Mouse (Mus musculus) bone marrow macrophage, adult 2 months (primary cell): Measurements from ENCODE around the gene Ffar3. TPM values are rescaled to one million over a fixed set of nuclear protein-coding genes. Genes with fewer than 3 reads are reported as not detected.
A peak's percentile ranks its signal among the peaks of the same experiment; 100 is the strongest.

Source experiments
- H3K27ac ChIP-seq: 2 replicates; pipeline ENCODE4 v1.5.1; 2012; ENCODE audit warnings: low read depth, low read length; ENCODE audit not compliant: insufficient read depth
- H3K4me1 ChIP-seq: 2 replicates; pipeline ENCODE4 v1.6.1; 2012; ENCODE audit warnings: low read length; ENCODE audit not compliant: control insufficient read depth, insufficient read depth
- H3K4me3 ChIP-seq: 2 replicates; pipeline ENCODE4 v1.5.1; 2012; ENCODE audit warnings: mild to moderate bottlenecking, low read length, moderate library complexity; ENCODE audit not compliant: insufficient read depth
- CTCF ChIP-seq: IDR thresholded peaks from 2 replicates; pipeline ENCODE4 v1.5.1; 2012; ENCODE audit warnings: low read depth, mild to moderate bottlenecking, low read length, moderate library complexity
- POLR2A ChIP-seq: IDR thresholded peaks from 2 replicates; pipeline ENCODE4 v1.6.1; 2012; ENCODE audit warnings: mild to moderate bottlenecking, low read depth, low read length, borderline replicate concordance
- polyA plus RNA-seq: library from polyadenylated mRNA; stranded (reverse); fragments of >200 nt; gene quantifications from 2 replicates; pipeline ENCODE4 v1.2.4, GENCODE M21; 2012; ENCODE audit not compliant: missing spikeins, insufficient read depth, insufficient read length

Gene Ffar3
- polyA plus RNA-seq, 1 experiment: not detected

DNA sequence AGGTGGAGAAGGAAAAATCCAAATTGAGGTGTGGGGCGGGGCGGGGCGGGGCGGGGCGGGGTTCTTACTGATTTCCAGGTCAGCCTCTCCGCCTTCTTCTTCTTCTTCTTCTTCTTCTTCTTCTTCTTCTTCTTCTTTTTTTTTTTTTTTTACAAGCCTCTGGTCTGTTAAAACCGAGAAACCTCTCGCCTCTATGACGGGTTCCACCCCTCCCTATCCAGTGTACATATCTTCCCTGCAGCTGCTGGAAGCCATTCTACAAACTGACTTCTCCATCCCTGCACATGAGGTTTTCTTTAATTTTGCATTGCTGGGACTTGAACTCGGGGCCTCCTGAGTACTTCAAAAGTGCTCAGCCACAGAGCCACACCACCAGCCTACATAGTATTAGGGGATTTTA lies 29.3 kb downstream of the Ffar3 start:
- Histone ChIP-seq H3K4me3 (no peak overlapping the region), H3K27ac (no peak overlapping the region), H3K4me1 (peaks cover 6% of the 10 kb centered on the region)
- no peak for TF ChIP-seq CTCF
- no peak for TF ChIP-seq POLR2A

DNA sequence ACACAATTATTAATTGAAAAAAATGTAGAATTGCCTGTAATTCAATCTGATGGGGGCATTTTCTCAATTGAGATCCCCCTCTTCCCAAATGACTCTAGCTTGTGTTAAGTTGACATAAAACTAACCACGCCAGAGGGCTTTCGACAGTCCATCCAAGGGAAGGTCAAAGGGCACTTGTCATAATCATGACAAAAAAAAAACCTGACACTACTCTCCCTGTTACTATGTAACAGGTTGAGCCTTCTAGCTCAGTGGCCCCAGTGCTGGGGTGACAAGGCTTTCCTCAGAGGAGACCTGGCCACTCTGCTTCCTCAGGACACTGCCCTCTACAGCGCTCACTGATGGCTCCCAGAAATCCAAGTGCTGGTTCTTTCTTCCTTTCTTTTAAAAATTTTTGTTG lies 31.7 kb downstream of the Ffar3 start:
- Histone ChIP-seq H3K4me1 (peaks cover 16% of the 10 kb centered on the region), H3K4me3 (no peak overlapping the region), H3K27ac (no peak overlapping the region)
- TF ChIP-seq POLR2A (no peak), CTCF (no peak)

DNA sequence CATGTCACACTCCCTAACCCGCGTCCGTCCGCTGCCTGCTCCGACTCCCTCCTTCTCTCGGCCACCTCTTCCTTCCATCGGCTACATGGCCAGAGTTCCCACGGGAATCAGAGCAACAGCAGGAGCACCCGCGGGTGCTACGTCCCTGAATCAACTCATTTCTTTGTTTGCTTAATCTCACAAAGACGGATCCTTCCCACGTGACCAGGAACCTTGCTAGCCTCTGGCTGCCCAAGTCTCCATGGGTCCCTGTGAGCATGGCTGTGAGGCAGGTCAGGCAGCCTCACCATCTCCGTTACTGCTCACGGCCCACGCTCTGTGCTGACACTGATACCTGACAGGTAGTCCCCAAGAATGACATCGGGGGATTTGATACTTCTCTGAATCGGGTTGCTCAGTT lies 32.3 kb downstream of the Ffar3 start, which contains the start of gene Ffar2:
Gene Ffar2 (minus strand): TSS at position 101 of the 400 bp plus-strand sequence.
- TF ChIP-seq POLR2A: no peak
- no peak for TF ChIP-seq CTCF
- Histone ChIP-seq H3K27ac (no peak within 1 kb of the TSS), H3K4me1 (peaks cover 13% of the 10 kb centered on the region), H3K4me3 (no peak within 1 kb of the TSS)

DNA sequence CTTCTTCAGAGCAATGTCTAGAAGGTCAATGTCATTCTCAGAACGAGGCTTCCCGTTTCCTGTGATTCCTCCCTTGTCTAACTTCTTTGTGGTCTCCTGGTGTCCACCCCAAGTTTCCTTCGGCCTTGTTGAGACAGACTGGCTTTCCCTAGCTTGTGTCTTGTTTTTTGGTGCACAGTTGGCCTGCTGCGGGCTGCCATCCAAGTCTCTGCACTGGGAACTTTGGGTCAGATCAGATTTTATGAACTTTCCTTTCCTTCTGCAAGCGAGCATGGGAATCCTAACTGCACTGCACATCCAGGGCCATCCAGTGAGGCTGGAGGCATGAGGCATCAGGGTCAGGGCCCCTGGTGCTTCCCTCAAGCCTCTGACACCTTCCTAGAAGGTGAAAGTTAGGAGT lies 34.4 kb downstream of the Ffar3 start:
- H3K4me1 ChIP-seq: peaks cover 13% of the 10 kb centered on the region
- TF ChIP-seq CTCF: no peak
- no peak for TF ChIP-seq POLR2A
- H3K4me3 ChIP-seq: no peak overlapping the region
- H3K27ac ChIP-seq: no peak overlapping the region

DNA sequence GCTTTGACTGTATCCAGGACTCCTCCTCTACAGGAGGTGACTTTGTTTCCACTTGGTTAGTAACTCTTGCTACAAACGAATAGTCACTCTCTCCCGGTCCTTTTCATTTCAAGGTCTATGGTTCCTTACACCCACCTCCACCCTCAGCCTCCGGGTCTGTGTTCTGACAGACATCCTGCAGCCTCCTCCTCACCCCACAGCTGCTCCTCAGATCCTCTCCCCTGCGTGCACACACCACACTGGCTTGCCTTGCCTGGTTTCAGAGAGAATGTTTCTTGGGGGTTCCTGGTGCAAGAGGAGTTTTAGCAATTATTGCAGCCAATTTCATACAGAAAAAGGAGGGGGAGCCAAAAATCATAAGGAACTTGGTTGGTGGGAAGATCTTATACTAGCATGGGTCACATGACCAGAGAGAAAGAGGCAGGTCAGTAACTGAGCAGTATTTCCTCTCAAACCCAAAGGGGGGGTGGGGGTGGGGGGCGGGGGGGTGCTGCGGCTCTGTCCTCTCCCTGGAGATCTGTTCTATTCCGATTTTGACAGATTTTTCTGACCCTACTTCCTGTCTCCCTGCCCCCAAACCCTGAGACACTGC lies 35.0 kb downstream of the Ffar3 start:
- TF ChIP-seq CTCF (no peak), POLR2A (no peak)
- Histone ChIP-seq H3K4me3 (no peak overlapping the region), H3K4me1 (peaks cover 13% of the 10 kb centered on the region), H3K27ac (no peak overlapping the region)

DNA sequence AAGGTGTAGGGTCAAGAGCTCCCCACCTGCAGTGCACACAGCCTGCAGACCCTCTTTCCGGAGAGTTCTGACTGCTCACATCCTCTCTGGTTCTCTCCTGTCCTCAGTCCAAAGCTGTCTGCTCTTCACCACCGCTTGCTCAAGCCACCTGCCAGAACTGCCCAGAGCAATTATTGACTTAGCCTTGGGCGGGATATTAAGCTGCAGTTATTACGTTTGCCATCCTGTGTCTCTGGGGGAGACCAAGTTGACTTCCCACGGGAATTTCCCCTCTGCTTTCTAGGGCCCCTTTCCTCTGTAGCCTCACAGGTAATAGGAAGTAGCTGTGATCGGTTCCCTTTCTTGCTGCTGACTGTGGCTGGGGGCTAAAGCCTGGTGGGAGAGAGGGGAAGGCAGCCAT lies 35.8 kb downstream of the Ffar3 start:
- Histone ChIP-seq H3K4me3 (no peak overlapping the region), H3K27ac (no peak overlapping the region), H3K4me1 (peaks cover 13% of the 10 kb centered on the region)
- TF ChIP-seq POLR2A: no peak
- TF ChIP-seq CTCF: no peak

DNA sequence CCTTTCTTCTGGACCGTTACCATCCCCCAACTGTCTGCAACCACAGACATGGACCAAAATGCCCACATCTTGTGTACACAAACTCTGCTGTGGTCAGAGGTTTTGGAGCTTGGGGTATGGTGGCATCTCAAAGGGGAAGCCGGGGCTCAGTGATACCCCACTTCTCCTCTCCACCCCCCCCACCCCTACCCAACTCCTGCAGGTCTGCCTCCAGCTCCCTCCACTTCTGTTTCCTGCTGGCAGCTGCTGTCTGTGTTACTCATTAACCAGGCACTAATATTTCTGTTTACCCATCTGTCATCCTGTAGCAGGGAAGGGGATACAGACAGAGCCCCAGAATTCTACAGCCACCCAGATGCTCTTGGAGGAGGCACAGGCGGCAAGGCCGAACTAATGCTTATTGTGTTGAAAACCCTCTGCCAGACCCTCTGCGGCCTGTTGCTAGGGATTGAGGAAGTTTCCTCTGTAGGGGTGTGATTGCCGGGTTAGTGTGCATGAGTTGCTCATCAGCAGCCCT lies 43.6 kb downstream of the Ffar3 start:
- Histone ChIP-seq H3K4me1 (peaks cover 24% of the 10 kb centered on the region), H3K27ac (peak overlapping the region; percentile 97), H3K4me3 (no peak overlapping the region)
- TF ChIP-seq CTCF (no peak), POLR2A (0 out of 2 replicates have a peak, but pooled peaks have one; percentile 17)

DNA sequence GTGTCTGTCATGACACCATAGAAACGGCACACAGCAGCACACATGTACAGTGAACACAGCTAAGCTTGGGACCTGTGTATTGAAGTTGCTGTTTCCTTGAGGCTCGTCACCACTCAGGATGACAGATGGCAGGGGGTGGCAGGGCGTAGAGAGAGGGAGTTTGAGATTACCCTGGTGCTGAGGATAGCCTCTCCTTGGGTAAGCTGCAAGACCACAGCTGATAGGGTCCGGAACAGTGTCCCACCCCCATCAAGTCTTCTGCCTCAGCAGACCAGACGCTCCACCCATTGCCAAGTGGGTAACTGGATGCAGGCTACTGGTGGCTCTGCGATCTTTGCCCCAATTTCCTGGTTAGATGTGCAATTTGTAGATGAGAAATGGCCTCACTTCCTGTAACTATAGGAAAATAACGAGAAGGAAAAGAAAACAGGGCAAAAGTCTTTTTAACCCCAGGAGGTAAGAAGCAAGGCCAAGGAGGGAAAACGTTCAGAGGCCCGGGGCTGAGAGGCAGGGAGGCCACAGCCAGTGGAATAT lies 44.2 kb downstream of the Ffar3 start:
- Histone ChIP-seq H3K27ac (peak overlapping the region; percentile 97), H3K4me1 (peaks cover 24% of the 10 kb centered on the region), H3K4me3 (no peak overlapping the region)
- TF ChIP-seq CTCF: no peak
- TF ChIP-seq POLR2A: no peak

DNA sequence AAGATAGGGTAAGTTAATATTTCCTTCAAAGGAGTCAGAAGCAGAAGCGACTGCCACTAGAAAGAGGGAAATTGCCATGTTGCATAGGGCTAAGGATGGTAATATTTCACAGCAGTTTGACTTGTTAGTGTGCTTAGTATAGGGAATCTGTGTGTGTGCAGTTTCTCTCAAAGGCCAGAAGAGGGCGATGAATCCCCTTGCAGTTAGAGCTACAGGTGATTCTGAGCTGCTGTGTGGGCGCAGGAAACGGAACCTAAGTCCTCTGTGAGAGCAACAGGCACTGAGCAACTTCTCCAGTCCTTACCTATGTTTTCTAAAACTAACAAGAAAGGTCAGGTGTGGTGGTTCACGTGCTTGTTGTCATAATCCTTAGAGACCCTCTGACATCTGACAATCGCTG lies 45.7 kb downstream of the Ffar3 start:
- Histone ChIP-seq H3K4me3 (no peak overlapping the region), H3K27ac (no peak overlapping the region), H3K4me1 (peaks cover 24% of the 10 kb centered on the region)
- 0 out of 2 replicates have a peak, but pooled peaks have one; percentile 30 for TF ChIP-seq CTCF
- no peak for TF ChIP-seq POLR2A

DNA sequence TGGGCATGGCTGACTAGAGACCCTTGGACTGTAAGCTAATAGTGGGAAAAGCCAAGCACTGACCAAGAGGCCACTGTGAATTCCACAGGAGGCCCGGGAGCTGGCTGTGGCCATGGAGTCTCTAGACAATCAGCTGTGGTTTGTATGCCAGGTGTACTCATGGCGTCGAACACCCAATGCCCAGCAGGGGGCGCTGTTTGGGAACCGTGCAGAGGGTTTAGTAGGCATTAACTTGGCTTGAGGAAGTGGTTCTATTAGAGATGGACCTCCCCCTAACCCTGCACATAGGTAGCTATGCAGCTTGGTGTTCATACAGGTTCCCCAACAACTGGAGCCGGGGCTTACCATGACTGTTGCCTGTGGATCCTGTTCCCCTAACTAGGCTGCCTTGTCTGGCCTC lies 50.1 kb downstream of the Ffar3 start:
- no peak overlapping the region for H3K4me3 ChIP-seq
- TF ChIP-seq POLR2A: no peak
- peak; percentile 82 for TF ChIP-seq CTCF
- H3K4me1 ChIP-seq: no peaks in the 10 kb centered on the region
- no peak overlapping the region for H3K27ac ChIP-seq

Other genes starting within 250 kb of the Ffar3 start
- not detected in 2 replicates for gene Upk1a, start 243.3 kb downstream of the Ffar3 start, polyA plus RNA-seq
- gene Cox6b1, start 230.0 kb downstream of the Ffar3 start, polyA plus RNA-seq: 553 and 612 TPM in 2 replicates
- not detected in 2 replicates for gene Etv2, start 220.3 kb downstream of the Ffar3 start, polyA plus RNA-seq
- gene Rbm42, start 205.9 kb downstream of the Ffar3 start, polyA plus RNA-seq: 59.6 and 69.7 TPM in 2 replicates
- 16.8 and 18.7 TPM in 2 replicates for gene Haus5, start 191.2 kb downstream of the Ffar3 start, polyA plus RNA-seq
- not detected in 2 replicates for gene Pmis2, start 184.6 kb downstream of the Ffar3 start, polyA plus RNA-seq
- not detected in 2 replicates for gene 2200002J24Rik, start 157.3 kb downstream of the Ffar3 start, polyA plus RNA-seq
- not detected in 2 replicates for gene Atp4a, start 144.0 kb downstream of the Ffar3 start, polyA plus RNA-seq
- gene Tmem147, start 126.6 kb downstream of the Ffar3 start, polyA plus RNA-seq: 74.6 and 80.3 TPM in 2 replicates
- not detected in 2 replicates for gene Gapdhs, start 112.5 kb downstream of the Ffar3 start, polyA plus RNA-seq
- 6.9 and 8.3 TPM in 2 replicates for gene Sbsn, start 104.7 kb downstream of the Ffar3 start, polyA plus RNA-seq
- gene Dmkn, start 92.4 kb downstream of the Ffar3 start, polyA plus RNA-seq: 1.7 and 3.6 TPM in 2 replicates
- gene Krtdap, start 68.3 kb downstream of the Ffar3 start, polyA plus RNA-seq: not detected in 2 replicates
- not detected in 2 replicates for gene Ffar2, start 32.4 kb downstream of the Ffar3 start, polyA plus RNA-seq
- not detected in 2 replicates for gene Ffar1, start 5.4 kb upstream of the Ffar3 start, polyA plus RNA-seq
- gene Cd22, start 24.2 kb upstream of the Ffar3 start, polyA plus RNA-seq: 6.8 and 8.0 TPM in 2 replicates
- 2.5 and 3.7 TPM in 2 replicates for gene Mag, start 58.7 kb upstream of the Ffar3 start, polyA plus RNA-seq
- not detected in 2 replicates for gene Hamp2, start 68.5 kb upstream of the Ffar3 start, polyA plus RNA-seq
- gene Hamp, start 87.9 kb upstream of the Ffar3 start, polyA plus RNA-seq: not detected in 2 replicates
- 208 and 246 TPM in 2 replicates for gene Usf2, start 100.6 kb upstream of the Ffar3 start, polyA plus RNA-seq
- 29.2 and 32.1 TPM in 2 replicates for gene Lsr, start 117.3 kb upstream of the Ffar3 start, polyA plus RNA-seq
- 4.6 and 7.3 TPM in 2 replicates for gene Fam187b, start 117.6 kb upstream of the Ffar3 start, polyA plus RNA-seq
- 1,886 and 2,039 TPM in 2 replicates for gene Fxyd5, start 186.3 kb upstream of the Ffar3 start, polyA plus RNA-seq
- gene Fxyd7, start 195.3 kb upstream of the Ffar3 start, polyA plus RNA-seq: not detected in 2 replicates
- not detected in 2 replicates for gene Fxyd1, start 201.0 kb upstream of the Ffar3 start, polyA plus RNA-seq
- 0.27 and 0.78 TPM in 2 replicates for gene Lgi4, start 203.2 kb upstream of the Ffar3 start, polyA plus RNA-seq
- gene Fxyd3, start 220.5 kb upstream of the Ffar3 start, polyA plus RNA-seq: 0.91 TPM in 1 of 2 replicates, not detected in the other